Mouse (Mus musculus) brain, embryonic 14.5 days (tissue): ENCODE data around the gene Tspo2. TPM values are rescaled to one million over a fixed set of nuclear protein-coding genes. Genes with fewer than 3 reads are reported as not detected.

ENCODE experiments used
- DNase-seq: peaks from one replicate; pipeline ENCODE4 v3.0.0-alpha.2; 2011; ENCODE audit warnings: low read depth
- CTCF ChIP-seq: fragments of 200-500 bp; IDR thresholded peaks from 2 replicates; pipeline ENCODE4 v1.5.1; 2012; ENCODE audit warnings: inconsistent platforms, mild to moderate bottlenecking, moderate library complexity, borderline replicate concordance; ENCODE audit not compliant: insufficient read depth, insufficient read length; ENCODE audit errors: extremely low read depth
- POLR2A ChIP-seq: fragments of 200-500 bp; IDR thresholded peaks from 2 replicates; pipeline ENCODE4 v1.6.1; 2012; ENCODE audit warnings: mild to moderate bottlenecking, inconsistent platforms, borderline replicate concordance; ENCODE audit not compliant: poor library complexity, insufficient read depth, insufficient read length, severe bottlenecking; ENCODE audit errors: extremely low read depth
- polyA plus RNA-seq: library from polyadenylated mRNA; depleted of rRNA; stranded (reverse); fragments of >200 nt; gene quantifications from 2 replicates; pipeline ENCODE4 v1.2.3, GENCODE M21; 2012

Gene Tspo2
- polyA plus RNA-seq, 1 experiment = 6.5 TPM

DNA sequence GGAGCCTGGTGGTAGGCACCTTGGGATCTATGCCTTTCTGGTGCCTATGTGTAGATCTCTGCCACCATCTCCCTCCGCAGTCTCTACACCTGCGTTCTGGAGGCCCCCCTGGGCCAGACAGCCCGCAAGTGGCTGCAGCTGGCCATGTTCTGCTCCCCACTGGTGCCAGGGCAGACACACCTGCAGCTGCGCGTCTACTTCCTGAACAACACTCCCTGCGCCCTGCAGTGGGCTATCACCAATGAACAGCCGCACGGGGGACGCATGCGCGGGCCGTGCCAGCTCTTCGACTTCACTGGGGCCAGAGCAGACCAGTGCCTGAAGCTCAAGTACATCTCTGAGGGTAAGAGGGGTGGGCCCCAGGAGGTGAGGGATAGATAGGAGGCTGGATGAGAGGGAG, 10.8 kb upstream of the Tspo2 start:
- DNase-seq = no peak
- no peak for TF ChIP-seq CTCF
- no peak for TF ChIP-seq POLR2A

- DNase-seq = no peak
- TF ChIP-seq POLR2A (no peak), CTCF (no peak)
Observed at GRCm38 (mm10) chr17:48457971-48458653, 6.8 kb upstream of the Tspo2 start.

- TF ChIP-seq CTCF = no peak
- TF ChIP-seq POLR2A = no peak
- DNase-seq = no peak
Observed at GRCm38 (mm10) chr17:48455955-48456354, 4.6 kb upstream of the Tspo2 start.

DNA sequence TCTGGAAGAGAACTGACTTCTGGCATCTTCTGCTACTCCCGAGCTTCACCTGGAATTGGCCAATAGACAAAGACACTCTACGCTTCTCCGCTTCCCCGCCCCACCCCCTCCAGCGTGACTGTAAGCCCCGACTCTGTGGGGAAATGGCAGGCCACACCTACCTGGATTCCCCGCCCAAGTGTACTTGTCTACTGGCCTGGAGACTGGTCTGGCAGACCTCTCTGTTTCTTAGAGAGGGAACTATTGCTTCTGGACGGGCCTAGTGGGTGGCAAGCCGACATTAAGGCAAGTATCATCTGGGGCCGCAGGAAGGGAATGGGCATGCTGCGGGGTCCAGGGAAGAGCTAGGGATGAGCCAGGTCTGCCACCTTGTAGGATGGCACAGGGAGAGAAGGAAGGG, 3.4 kb upstream of the Tspo2 start, which contains the start of gene Unc5cl:
Gene Unc5cl (plus strand): TSS at position 214 of the 400 bp plus-strand sequence.
- no peak for TF ChIP-seq POLR2A
- no peak for TF ChIP-seq CTCF
- no peak for DNase-seq

DNA sequence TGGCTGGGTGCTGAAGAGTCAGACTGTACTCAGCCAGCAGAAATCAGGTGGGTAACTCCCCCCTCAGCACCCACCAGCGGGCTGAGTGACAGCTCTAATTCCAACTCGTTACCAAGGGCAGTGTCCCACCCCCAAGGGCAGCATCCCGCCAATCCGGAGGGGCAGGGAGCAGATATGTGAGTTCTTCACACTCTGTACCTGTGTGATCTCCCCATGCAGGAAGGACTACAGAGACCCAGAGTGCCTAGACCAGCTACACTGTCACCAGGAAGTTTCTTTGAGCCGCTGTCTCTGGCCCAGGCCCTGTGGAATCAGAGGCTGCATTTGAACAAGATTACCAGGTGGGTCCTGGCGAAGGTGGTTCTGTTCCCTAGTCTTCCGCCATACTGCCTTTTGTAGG, 2.9 kb upstream of the Tspo2 start:
- no peak for TF ChIP-seq CTCF
- TF ChIP-seq POLR2A = no peak
- DNase-seq = no peak

- no peak for DNase-seq
- TF ChIP-seq POLR2A = no peak
- no peak for TF ChIP-seq CTCF
Observed at GRCm38 (mm10) chr17:48453489-48453888, 2.2 kb upstream of the Tspo2 start.

DNA sequence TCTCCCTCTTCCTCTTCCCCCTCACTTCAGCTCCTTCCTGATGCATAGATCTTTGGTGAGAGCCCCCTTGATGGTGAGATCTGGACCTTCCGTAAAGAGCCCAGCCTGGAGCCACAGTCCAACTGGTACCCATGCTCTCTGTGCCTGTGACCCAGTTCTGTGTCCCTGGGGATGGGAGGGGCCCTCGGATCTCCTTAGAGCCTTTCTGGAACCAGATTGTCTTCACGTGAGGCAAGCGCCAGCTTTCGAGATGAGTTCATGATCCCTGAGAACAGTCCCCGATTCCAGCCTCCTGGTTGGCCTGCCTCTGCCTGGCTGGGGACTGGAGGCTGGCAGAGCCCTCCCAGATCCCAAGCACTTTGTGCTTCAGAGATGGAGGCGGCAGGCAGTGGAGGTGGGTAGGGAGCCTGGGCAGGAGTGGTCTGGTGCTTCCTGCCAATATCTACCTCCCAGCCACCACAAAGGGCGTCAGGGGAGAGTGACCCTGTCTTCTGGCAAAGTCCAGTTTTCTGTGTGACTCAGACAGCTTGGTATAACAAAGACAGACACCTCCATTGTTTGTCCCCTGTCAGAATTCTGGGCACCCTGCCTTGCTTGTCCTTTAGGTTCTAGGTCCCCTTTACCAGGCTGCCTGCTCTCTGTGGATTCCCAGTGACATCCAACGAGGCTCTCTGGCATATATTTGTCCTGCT, 577 bp upstream of the Tspo2 start:
- no peak for TF ChIP-seq CTCF
- no peak for TF ChIP-seq POLR2A
- peak; percentile 12 for DNase-seq

DNA sequence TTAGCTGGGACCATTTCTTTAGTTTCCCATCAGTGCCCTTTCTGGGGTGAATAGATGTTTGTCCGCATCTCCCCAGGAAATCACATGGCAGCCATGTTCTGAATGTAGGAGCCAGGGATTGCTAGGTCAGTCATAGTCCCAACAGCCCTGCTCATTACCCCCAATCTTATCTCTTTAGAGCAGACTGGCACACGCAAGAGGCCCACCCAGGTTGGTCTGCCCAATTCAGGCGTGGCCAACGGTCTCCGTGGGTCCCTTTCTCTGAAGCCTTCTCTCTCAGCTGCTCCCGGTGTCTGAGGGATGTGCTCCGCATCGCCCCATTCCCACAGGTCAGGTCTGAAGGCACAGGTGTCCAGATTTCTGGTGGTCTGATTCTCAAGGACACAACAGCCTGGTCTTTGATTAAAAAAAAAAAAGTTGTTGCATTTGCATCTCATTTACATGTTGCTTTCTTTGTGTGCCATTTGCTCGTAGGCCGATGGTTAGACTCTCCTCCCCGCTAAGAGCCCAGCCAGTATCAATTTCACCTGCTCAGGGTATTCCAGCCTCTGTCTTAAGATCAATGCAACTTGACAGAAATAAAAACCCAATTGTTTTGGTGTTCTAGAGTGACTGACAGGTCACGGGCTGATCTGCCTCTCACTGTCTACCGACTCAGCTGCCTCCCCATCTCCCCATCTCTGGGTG, 513 bp downstream of the Tspo2 start:
- no peak for DNase-seq
- TF ChIP-seq POLR2A = no peak
- TF ChIP-seq CTCF = no peak

GRCm38 (mm10) chr17:48447675-48448074, 3.6 kb downstream of the Tspo2 start:
- no peak for DNase-seq
- no peak for TF ChIP-seq POLR2A
- no peak for TF ChIP-seq CTCF

DNA sequence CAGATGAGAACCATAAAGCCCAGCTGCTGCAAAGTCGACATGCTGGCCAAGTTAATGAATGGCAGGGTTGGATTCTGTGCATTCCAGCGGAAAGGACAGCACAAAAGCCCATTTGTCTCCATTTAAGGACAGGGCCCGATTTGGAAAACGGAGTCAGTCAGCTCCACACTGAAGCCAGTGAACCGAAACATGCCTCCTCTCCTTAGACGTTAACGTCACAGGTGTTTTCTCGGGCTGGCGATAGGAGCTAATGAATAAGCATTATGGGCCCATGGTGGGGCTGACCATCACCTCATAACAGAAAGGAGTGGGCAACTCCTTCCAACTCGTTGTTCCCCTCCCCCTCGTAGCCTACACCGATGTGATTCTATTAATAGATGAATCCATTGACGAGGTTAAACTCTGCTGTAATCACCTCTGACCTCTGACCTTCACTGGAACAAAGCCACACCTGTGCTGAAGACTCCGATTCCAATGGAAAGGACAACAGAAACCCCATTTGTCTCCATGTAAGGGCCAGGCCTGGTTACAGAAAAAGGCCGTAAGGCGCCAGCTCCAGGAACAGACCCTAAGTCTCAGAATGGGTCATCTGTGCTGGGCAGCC, 7.7 kb downstream of the Tspo2 start:
- DNase-seq = no peak
- TF ChIP-seq CTCF (no peak), POLR2A (no peak)
